Mouse (Mus musculus): ENCODE measurements around the gene Vpreb3.

The Vpreb3 gene

GRCm38 (mm10) chr10:75942736-75943477 lies at the start of gene Vpreb3:
TSS of gene Vpreb3 (plus strand) at chr10:75943057.
- in situ Hi-C loops (cut with MboI; ENCODE audit: unreplicated experiment in 2 of 2), result no loop called here

- in situ Hi-C loops (cut with MboI; ENCODE audit: unreplicated experiment in 2 of 2), result no loop called here
These were observed 49.6 kb upstream of the Vpreb3 start, which contains the start of gene Derl3 for GRCm38 (mm10) chr10:75893089-75893750. TSS of gene Derl3 (plus strand) at chr10:75893413.

GRCm38 (mm10) chr10:75894601-75895000 lies 48.3 kb upstream of the Vpreb3 start:
- in situ Hi-C loops (cut with MboI; ENCODE audit: unreplicated experiment in 2 of 2), result no loop called here

- in situ Hi-C loops (cut with MboI; ENCODE audit: unreplicated experiment in 2 of 2), result no loop called here
These were observed 47.1 kb upstream of the Vpreb3 start for GRCm38 (mm10) chr10:75895730-75896129.

GRCm38 (mm10) chr10:75896208-75896607 lies 46.6 kb upstream of the Vpreb3 start:
- in situ Hi-C loops (cut with MboI; ENCODE audit: unreplicated experiment in 2 of 2), result no loop called here

- in situ Hi-C loops (cut with MboI; ENCODE audit: unreplicated experiment in 2 of 2), result no loop called here
These were observed 45.5 kb upstream of the Vpreb3 start for GRCm38 (mm10) chr10:75897373-75897772.

GRCm38 (mm10) chr10:75898039-75898564 lies 44.8 kb upstream of the Vpreb3 start:
- in situ Hi-C loops (cut with MboI; ENCODE audit: unreplicated experiment in 2 of 2), result no loop called here

- in situ Hi-C loops (cut with MboI; ENCODE audit: unreplicated experiment in 2 of 2), result no loop called here
These were observed 44.0 kb upstream of the Vpreb3 start for GRCm38 (mm10) chr10:75898846-75899245.

- in situ Hi-C loops (cut with MboI; ENCODE audit: unreplicated experiment in 2 of 2), result no loop called here
These were observed 38.5 kb upstream of the Vpreb3 start for GRCm38 (mm10) chr10:75904391-75904790.

- in situ Hi-C loops (cut with MboI; ENCODE audit: unreplicated experiment in 2 of 2), result no loop called here
These were observed 36.0 kb upstream of the Vpreb3 start for GRCm38 (mm10) chr10:75906882-75907281.

GRCm38 (mm10) chr10:75910698-75911097 lies 32.2 kb upstream of the Vpreb3 start:
- in situ Hi-C loops (cut with MboI; ENCODE audit: unreplicated experiment in 2 of 2), result no loop called here

GRCm38 (mm10) chr10:75913013-75913589 lies 29.8 kb upstream of the Vpreb3 start:
- in situ Hi-C loops (cut with MboI; ENCODE audit: unreplicated experiment in 2 of 2), result no loop called here

- in situ Hi-C loops (cut with MboI; ENCODE audit: unreplicated experiment in 2 of 2), result no loop called here
These were observed 27.3 kb upstream of the Vpreb3 start for GRCm38 (mm10) chr10:75915557-75915956.

- in situ Hi-C loops (cut with MboI; ENCODE audit: unreplicated experiment in 2 of 2), result no loop called here
These were observed 26.0 kb upstream of the Vpreb3 start for GRCm38 (mm10) chr10:75916840-75917239.

GRCm38 (mm10) chr10:75919026-75919425 lies 23.8 kb upstream of the Vpreb3 start:
- in situ Hi-C loops (cut with MboI; ENCODE audit: unreplicated experiment in 2 of 2), result no loop called here

- in situ Hi-C loops (cut with MboI; ENCODE audit: unreplicated experiment in 2 of 2), result no loop called here
These were observed 21.7 kb upstream of the Vpreb3 start, which contains the start of gene Smarcb1 for GRCm38 (mm10) chr10:75921026-75921725. TSS of gene Smarcb1 (minus strand) at chr10:75921617.

- in situ Hi-C loops (cut with MboI; ENCODE audit: unreplicated experiment in 2 of 2), result no loop called here
These were observed 20.9 kb upstream of the Vpreb3 start for GRCm38 (mm10) chr10:75921726-75922560.

- in situ Hi-C loops (cut with MboI; ENCODE audit: unreplicated experiment in 2 of 2), result no loop called here
These were observed 18.5 kb upstream of the Vpreb3 start for GRCm38 (mm10) chr10:75924324-75924723.

- in situ Hi-C loops (cut with MboI; ENCODE audit: unreplicated experiment in 2 of 2), result no loop called here
These were observed 16.5 kb upstream of the Vpreb3 start for GRCm38 (mm10) chr10:75926396-75926795.

- in situ Hi-C loops (cut with MboI; ENCODE audit: unreplicated experiment in 2 of 2), result no loop called here
These were observed 12.6 kb upstream of the Vpreb3 start for GRCm38 (mm10) chr10:75930304-75930703.
